Mouse (Mus musculus): ENCODE measurements around the gene Snd1. TPM values are rescaled to one million over a fixed set of nuclear protein-coding genes. Genes with fewer than 3 reads are reported as not detected.
"Not testable (repeated sequence)": the region's sequence is repeated elsewhere in the genome, so short reads cannot be mapped to it uniquely, and the experiment has no call there.

The Snd1 gene
- total RNA-seq, 1 experiment from 2014 or later, result 128 TPM

GRCm38 (mm10) chr6:28914981-28915380 lies 440.0 kb downstream of the Snd1 start:
- DNase-seq, result no peak

- no peak for DNase-seq
Observed at GRCm38 (mm10) chr6:28916630-28917029, 441.7 kb downstream of the Snd1 start.

- no peak for DNase-seq
Observed at GRCm38 (mm10) chr6:28919346-28919745, 444.4 kb downstream of the Snd1 start.

- no peak for DNase-seq
Observed at GRCm38 (mm10) chr6:28922371-28922770, 447.4 kb downstream of the Snd1 start.

GRCm38 (mm10) chr6:28923091-28923824 lies 448.3 kb downstream of the Snd1 start:
- DNase-seq, result no peak

GRCm38 (mm10) chr6:28923837-28924236 lies 448.9 kb downstream of the Snd1 start:
- no peak for DNase-seq

GRCm38 (mm10) chr6:28927987-28928386 lies 453.0 kb downstream of the Snd1 start:
- not testable (repeated sequence) for DNase-seq

- not testable (repeated sequence) for DNase-seq
Observed at GRCm38 (mm10) chr6:28929169-28929803, 454.3 kb downstream of the Snd1 start.

- DNase-seq, result no peak
Observed at GRCm38 (mm10) chr6:28931234-28931633, 456.3 kb downstream of the Snd1 start.

GRCm38 (mm10) chr6:28931636-28932327 lies 456.8 kb downstream of the Snd1 start:
- no peak for DNase-seq

- no peak for DNase-seq
Observed at GRCm38 (mm10) chr6:28932328-28932937, 457.5 kb downstream of the Snd1 start.

GRCm38 (mm10) chr6:28935736-28936135 lies 460.8 kb downstream of the Snd1 start:
- no peak for DNase-seq

- DNase-seq, result no peak
Observed at GRCm38 (mm10) chr6:28947254-28947653, 472.3 kb downstream of the Snd1 start.

GRCm38 (mm10) chr6:28949269-28949668 lies 474.3 kb downstream of the Snd1 start:
- peak; percentile 87 for DNase-seq

GRCm38 (mm10) chr6:28955581-28955980 lies 480.6 kb downstream of the Snd1 start:
- DNase-seq, result peak; percentile 74

- no peak for DNase-seq
Observed at GRCm38 (mm10) chr6:28957486-28957885, 482.5 kb downstream of the Snd1 start.

- DNase-seq, result no peak
Observed at GRCm38 (mm10) chr6:28963178-28963577, 488.2 kb downstream of the Snd1 start.

GRCm38 (mm10) chr6:28965264-28965663 lies 490.3 kb downstream of the Snd1 start:
- no peak for DNase-seq

GRCm38 (mm10) chr6:28969615-28970014 lies 494.7 kb downstream of the Snd1 start:
- no peak for DNase-seq

GRCm38 (mm10) chr6:28970711-28971110 lies 495.8 kb downstream of the Snd1 start:
- no peak for DNase-seq

GRCm38 (mm10) chr6:28974498-28974897 lies 499.6 kb downstream of the Snd1 start:
- DNase-seq, result no peak

GRCm38 (mm10) chr6:28975106-28975505 lies 500.2 kb downstream of the Snd1 start:
- peak; percentile 42 for DNase-seq

GRCm38 (mm10) chr6:28978031-28978430 lies 503.1 kb downstream of the Snd1 start:
- DNase-seq, result no peak

All from adrenal gland, postnatal 25 days (tissue).